Mouse (Mus musculus) right cerebral cortex, postnatal 4 days (tissue): Measurements from ENCODE around the gene Syt1.

Source experiments
- DNase-seq: peaks from one replicate; pipeline ENCODE4 v3.0.0-alpha.2; 2022

The Syt1 gene

GRCm38 (mm10) chr10:108504128-108504870 is 506.5 kb downstream of the Syt1 start:
- no peak for DNase-seq

GRCm38 (mm10) chr10:108490231-108490630 is 520.6 kb downstream of the Syt1 start:
- no peak for DNase-seq

GRCm38 (mm10) chr10:108483991-108484390 is 526.8 kb downstream of the Syt1 start:
- no peak for DNase-seq

GRCm38 (mm10) chr10:108480146-108480850 is 530.5 kb downstream of the Syt1 start:
- DNase-seq = no peak

- no peak for DNase-seq
Measured at GRCm38 (mm10) chr10:108470319-108470955, 540.3 kb downstream of the Syt1 start.

GRCm38 (mm10) chr10:108466539-108466938 is 544.2 kb downstream of the Syt1 start:
- no peak for DNase-seq

- no peak for DNase-seq
Measured at GRCm38 (mm10) chr10:108461862-108462261, 548.9 kb downstream of the Syt1 start.

- DNase-seq = no peak
Measured at GRCm38 (mm10) chr10:108457054-108457453, 553.7 kb downstream of the Syt1 start.

- no peak for DNase-seq
Measured at GRCm38 (mm10) chr10:108455883-108456282, 554.9 kb downstream of the Syt1 start.

GRCm38 (mm10) chr10:108455204-108455603 is 555.6 kb downstream of the Syt1 start:
- no peak for DNase-seq

- no peak for DNase-seq
Measured at GRCm38 (mm10) chr10:108454691-108455117, 556.1 kb downstream of the Syt1 start.

- no peak for DNase-seq
Measured at GRCm38 (mm10) chr10:108453561-108453960, 557.2 kb downstream of the Syt1 start.

GRCm38 (mm10) chr10:108452421-108452820 is 558.4 kb downstream of the Syt1 start:
- DNase-seq = no peak

- DNase-seq = no peak
Measured at GRCm38 (mm10) chr10:108451516-108451915, 559.3 kb downstream of the Syt1 start.

GRCm38 (mm10) chr10:108450401-108450800 is 560.4 kb downstream of the Syt1 start:
- DNase-seq = no peak

- no peak for DNase-seq
Measured at GRCm38 (mm10) chr10:108448421-108448820, 562.4 kb downstream of the Syt1 start.
